Mouse (Mus musculus): Measurements from ENCODE around the gene Grk6. TPM values are rescaled to one million over a fixed set of nuclear protein-coding genes. Genes with fewer than 3 reads are reported as not detected.

Grk6 gene
- polyA plus RNA-seq, 1 experiment from 2014 or later, result 52.4 TPM

GRCm38 (mm10) chr13:55498906-55499305 is 54.0 kb downstream of the Grk6 start:
- no peak for ATAC-seq (ENCODE audit: low FRiP score, low read depth)
- H3K27ac ChIP-seq, result no peak overlapping the region
- 53% methylated on average over 11 of the region's 11 CpGs for WGBS
- no peaks in the 10 kb centered on the region for H3K27me3 ChIP-seq (replicated peaks)
- peaks cover 23% of the 10 kb centered on the region for H3K4me1 ChIP-seq
- no peak overlapping the region for H3K4me3 ChIP-seq
- no peak overlapping the region for H3K9ac ChIP-seq
- no peaks in the 10 kb centered on the region for H3K9me3 ChIP-seq
- H3K4me2 ChIP-seq (replicated peaks), result no peak overlapping the region
- H3K36me3 ChIP-seq, result peaks cover 34% of the 10 kb centered on the region

- Histone ChIP-seq H3K4me2 (replicated peaks) (no peak overlapping the region), H3K9ac (no peak overlapping the region), H3K9me3 (no peaks in the 10 kb centered on the region), H3K4me3 (no peak overlapping the region), H3K36me3 (peaks cover 50% of the 10 kb centered on the region), H3K4me1 (peaks cover 11% of the 10 kb centered on the region), H3K27me3 (replicated peaks) (no peaks in the 10 kb centered on the region), H3K27ac (no peak overlapping the region)
- no peak for ATAC-seq (ENCODE audit: low FRiP score, low read depth)
- 81% methylated on average over 10 of the region's 10 CpGs for WGBS
These were observed 55.7 kb downstream of the Grk6 start for GRCm38 (mm10) chr13:55500575-55500974.

GRCm38 (mm10) chr13:55502405-55502804 is 57.5 kb downstream of the Grk6 start:
- Histone ChIP-seq H3K4me1 (no peaks in the 10 kb centered on the region), H3K4me2 (replicated peaks) (no peak overlapping the region), H3K4me3 (no peak overlapping the region), H3K27me3 (replicated peaks) (no peaks in the 10 kb centered on the region), H3K36me3 (peaks cover 68% of the 10 kb centered on the region), H3K27ac (no peak overlapping the region), H3K9ac (no peak overlapping the region), H3K9me3 (no peaks in the 10 kb centered on the region)
- 92% methylated on average over 8 of the region's 8 CpGs for WGBS
- no peak for ATAC-seq (ENCODE audit: low FRiP score, low read depth)

- H3K4me1 ChIP-seq, result no peaks in the 10 kb centered on the region
- no peak overlapping the region for H3K4me2 ChIP-seq (replicated peaks)
- ATAC-seq (ENCODE audit: low FRiP score, low read depth), result no peak
- no peaks in the 10 kb centered on the region for H3K9me3 ChIP-seq
- H3K4me3 ChIP-seq, result no peak overlapping the region
- WGBS, result 82% methylated on average over 5 of the region's 5 CpGs
- no peak overlapping the region for H3K9ac ChIP-seq
- H3K27me3 ChIP-seq (replicated peaks), result no peaks in the 10 kb centered on the region
- no peak overlapping the region for H3K27ac ChIP-seq
- H3K36me3 ChIP-seq, result peaks cover 74% of the 10 kb centered on the region
These were observed 59.5 kb downstream of the Grk6 start for GRCm38 (mm10) chr13:55504390-55504789.

- Histone ChIP-seq H3K36me3 (peaks cover 71% of the 10 kb centered on the region), H3K27me3 (replicated peaks) (no peaks in the 10 kb centered on the region), H3K4me3 (no peak overlapping the region), H3K4me1 (peaks cover 7% of the 10 kb centered on the region), H3K9ac (no peak overlapping the region), H3K4me2 (replicated peaks) (no peak overlapping the region), H3K9me3 (no peaks in the 10 kb centered on the region), H3K27ac (no peak overlapping the region)
- ATAC-seq (ENCODE audit: low FRiP score, low read depth), result no peak
- 97% methylated on average over 9 of the region's 9 CpGs for WGBS
These were observed 60.9 kb downstream of the Grk6 start for GRCm38 (mm10) chr13:55505810-55506209.

GRCm38 (mm10) chr13:55506697-55507096 is 61.8 kb downstream of the Grk6 start:
- H3K4me2 ChIP-seq (replicated peaks), result no peak overlapping the region
- ATAC-seq (ENCODE audit: low FRiP score, low read depth), result no peak
- WGBS, result 94% methylated on average over 10 of the region's 10 CpGs

GRCm38 (mm10) chr13:55507877-55508276 is 63.0 kb downstream of the Grk6 start:
- H3K4me3 ChIP-seq, result no peak overlapping the region
- H3K36me3 ChIP-seq, result peaks cover 61% of the 10 kb centered on the region

More at GRCm38 (mm10) chr13:55506697-55507096, 61.8 kb downstream of the Grk6 start:
- no peak overlapping the region for H3K4me3 ChIP-seq
- no peak overlapping the region for H3K9ac ChIP-seq
- peaks cover 16% of the 10 kb centered on the region for H3K4me1 ChIP-seq
- H3K36me3 ChIP-seq, result peaks cover 64% of the 10 kb centered on the region
- H3K27ac ChIP-seq, result no peak overlapping the region
- H3K27me3 ChIP-seq (replicated peaks), result no peaks in the 10 kb centered on the region
- no peaks in the 10 kb centered on the region for H3K9me3 ChIP-seq

GRCm38 (mm10) chr13:55508531-55508930 is 63.7 kb downstream of the Grk6 start:
- ATAC-seq (ENCODE audit: low FRiP score, low read depth), result no peak
- no peak overlapping the region for H3K4me3 ChIP-seq
- H3K27me3 ChIP-seq (replicated peaks), result no peaks in the 10 kb centered on the region
- H3K4me1 ChIP-seq, result peaks cover 27% of the 10 kb centered on the region
- peaks cover 55% of the 10 kb centered on the region for H3K36me3 ChIP-seq
- WGBS, result 94% methylated on average over 10 of the region's 10 CpGs
- H3K4me2 ChIP-seq (replicated peaks), result no peak overlapping the region
- H3K27ac ChIP-seq, result no peak overlapping the region
- no peaks in the 10 kb centered on the region for H3K9me3 ChIP-seq
- H3K9ac ChIP-seq, result no peak overlapping the region

More at GRCm38 (mm10) chr13:55507877-55508276, 63.0 kb downstream of the Grk6 start:
- 0 out of 2 replicates have a peak overlapping the region, but pooled peaks have one; percentile 0 for H3K4me2 ChIP-seq (replicated peaks)
- ATAC-seq (ENCODE audit: low FRiP score, low read depth), result no peak
- peaks cover 27% of the 10 kb centered on the region for H3K4me1 ChIP-seq
- H3K9me3 ChIP-seq, result no peaks in the 10 kb centered on the region
- H3K9ac ChIP-seq, result no peak overlapping the region
- H3K27ac ChIP-seq, result no peak overlapping the region
- 56% methylated on average over 11 of the region's 11 CpGs for WGBS
- no peaks in the 10 kb centered on the region for H3K27me3 ChIP-seq (replicated peaks)

- Histone ChIP-seq H3K36me3 (peaks cover 39% of the 10 kb centered on the region), H3K4me3 (no peak overlapping the region), H3K27ac (peak overlapping the region; percentile 20; the same call in 1 of the 2 replicates), H3K27me3 (replicated peaks) (no peaks in the 10 kb centered on the region), H3K4me2 (replicated peaks) (peak overlapping the region; percentile 84), H3K9ac (0 out of 2 replicates have a peak overlapping the region, but pooled peaks have one; percentile 13), H3K4me1 (peaks cover 27% of the 10 kb centered on the region), H3K9me3 (no peaks in the 10 kb centered on the region)
- ATAC-seq (ENCODE audit: low FRiP score, low read depth), result no peak
- 19% methylated on average over 3 of the region's 3 CpGs for WGBS
These were observed 65.4 kb downstream of the Grk6 start for GRCm38 (mm10) chr13:55510332-55510667.

Small RNA genes within 50 kb of the gene (microRNA-seq; reads per million reads assigned to microRNA genes)
- gene Mir6943 (not detected), gene Mir6944 (62.0 reads per million, percentile 45 among the genes with 10 or more reads in this experiment), gene Mir6945 (1.5 reads per million)

Other genes starting within 250 kb of the Grk6 start
- gene Nsd1, start 235.3 kb upstream of the Grk6 start, polyA plus RNA-seq (2016; fragmentation: Nextera tagmentation; extraction: Ambion mirVana), result 68.6 and 81.6 TPM in 2 replicates
- gene Prelid1, start 124.6 kb upstream of the Grk6 start, polyA plus RNA-seq (2016; fragmentation: Nextera tagmentation; extraction: Ambion mirVana), result 321 and 339 TPM in 2 replicates
- 100.0 and 109 TPM in 2 replicates for gene Rab24, start 123.1 kb upstream of the Grk6 start, polyA plus RNA-seq (2016; fragmentation: Nextera tagmentation; extraction: Ambion mirVana)
- gene Mxd3, start 115.2 kb upstream of the Grk6 start, polyA plus RNA-seq (2016; fragmentation: Nextera tagmentation; extraction: Ambion mirVana), result 24.3 and 26.0 TPM in 2 replicates
- gene Lman2, start 82.3 kb upstream of the Grk6 start, polyA plus RNA-seq (2016; fragmentation: Nextera tagmentation; extraction: Ambion mirVana), result 82.0 and 86.1 TPM in 2 replicates
- 0.52 and 1.0 TPM in 2 replicates for gene Rgs14, start 75.3 kb upstream of the Grk6 start, polyA plus RNA-seq (2016; fragmentation: Nextera tagmentation; extraction: Ambion mirVana)
- 0.22 TPM in 2 replicates for gene Slc34a1, start 46.9 kb upstream of the Grk6 start, polyA plus RNA-seq (2016; fragmentation: Nextera tagmentation; extraction: Ambion mirVana)
- not detected in 2 replicates for gene Pfn3, start 29.8 kb upstream of the Grk6 start, polyA plus RNA-seq (2016; fragmentation: Nextera tagmentation; extraction: Ambion mirVana)
- gene F12, start 18.3 kb upstream of the Grk6 start, polyA plus RNA-seq (2016; fragmentation: Nextera tagmentation; extraction: Ambion mirVana), result 0.17 TPM in 1 of 2 replicates, not detected in the other
- gene Prr7, start 19.2 kb downstream of the Grk6 start, polyA plus RNA-seq (2016; fragmentation: Nextera tagmentation; extraction: Ambion mirVana), result 1.8 TPM in 2 replicates
- 575 and 596 TPM in 2 replicates for gene Dbn1, start 43.0 kb downstream of the Grk6 start, polyA plus RNA-seq (2016; fragmentation: Nextera tagmentation; extraction: Ambion mirVana)
- gene Pdlim7, start 68.6 kb downstream of the Grk6 start, polyA plus RNA-seq (2016; fragmentation: Nextera tagmentation; extraction: Ambion mirVana), result 158 and 166 TPM in 2 replicates
- gene Dok3, start 84.2 kb downstream of the Grk6 start, polyA plus RNA-seq (2016; fragmentation: Nextera tagmentation; extraction: Ambion mirVana), result 3.7 and 4.3 TPM in 2 replicates
- gene Ddx41, start 91.6 kb downstream of the Grk6 start, polyA plus RNA-seq (2016; fragmentation: Nextera tagmentation; extraction: Ambion mirVana), result 64.1 and 64.4 TPM in 2 replicates
- gene Fam193b, start 126.0 kb downstream of the Grk6 start, polyA plus RNA-seq (2016; fragmentation: Nextera tagmentation; extraction: Ambion mirVana), result 66.9 and 70.7 TPM in 2 replicates
- gene Tmed9, start 128.7 kb downstream of the Grk6 start, polyA plus RNA-seq (2016; fragmentation: Nextera tagmentation; extraction: Ambion mirVana), result 109 and 111 TPM in 2 replicates
- gene B4galt7, start 154.8 kb downstream of the Grk6 start, polyA plus RNA-seq (2016; fragmentation: Nextera tagmentation; extraction: Ambion mirVana), result 42.4 and 44.3 TPM in 2 replicates
- 78.8 and 80.7 TPM in 2 replicates for gene Caml, start 177.9 kb downstream of the Grk6 start, polyA plus RNA-seq (2016; fragmentation: Nextera tagmentation; extraction: Ambion mirVana)
- gene Ddx46, start 190.0 kb downstream of the Grk6 start, polyA plus RNA-seq (2016; fragmentation: Nextera tagmentation; extraction: Ambion mirVana), result 38.2 and 43.5 TPM in 2 replicates
- 74.6 and 78.9 TPM in 2 replicates for gene B230219D22Rik, start 248.1 kb downstream of the Grk6 start, polyA plus RNA-seq (2016; fragmentation: Nextera tagmentation; extraction: Ambion mirVana)